In the genomic region with DNA sequence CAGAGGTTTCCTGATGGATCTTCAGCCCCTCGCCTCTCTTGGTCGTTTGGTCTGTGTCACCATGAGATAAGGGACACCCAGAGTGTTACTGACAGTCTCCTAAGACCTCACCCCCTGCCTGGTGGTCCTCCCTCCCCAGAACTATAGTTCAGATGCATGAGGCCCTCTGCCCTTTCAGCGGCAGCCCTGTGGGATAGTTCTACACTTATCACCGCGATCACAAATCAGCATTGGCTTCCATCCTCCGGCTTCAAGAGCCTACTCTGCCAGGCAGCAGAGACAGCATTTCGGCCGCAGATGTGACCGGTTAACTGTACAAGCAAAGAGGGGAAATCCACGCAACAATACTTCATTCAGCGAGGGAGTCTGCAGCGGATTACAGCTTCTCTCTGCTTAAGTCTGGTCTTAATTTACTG, we compare ENCODE assay signal across 8 mouse cellular contexts.
DNase-seq lines count a peak whose midpoint lies in the region; ATAC-seq and TF ChIP-seq lines count a peak whose summit lies in the region.

No protein-coding gene starts in this region.

- H3K9me3 ChIP-seq in kidney, postnatal 0 days (replicated peaks; ENCODE audit: low read length) = no peaks in the 10 kb centered on the region
- no peaks in the 10 kb centered on the region for H3K9me3 ChIP-seq in forebrain, embryonic 14.5 days (replicated peaks; ENCODE audit: control insufficient read depth, low read length)
- H3K9me3 ChIP-seq in liver, embryonic 12.5 days (replicated peaks) = no peaks in the 10 kb centered on the region
- no peaks in the 10 kb centered on the region for H3K9me3 ChIP-seq in neural tube, embryonic 15.5 days (replicated peaks)

- H3K9ac ChIP-seq in kidney, postnatal 0 days (ENCODE audit: low read depth, low read length) = no peak overlapping the region
- H3K9ac ChIP-seq in forebrain, embryonic 14.5 days (ENCODE audit: low read length) = peak overlapping the region; percentile 50; the same call in 1 of the 2 replicates
- no peak overlapping the region for H3K9ac ChIP-seq in liver, embryonic 12.5 days
- no peak overlapping the region for H3K9ac ChIP-seq in neural tube, embryonic 15.5 days (replicated peaks)

- TF ChIP-seq CTCF in kidney, postnatal 0 days (IDR thresholded peaks at IDR 0.05; ENCODE audit: low read depth) = no peak

- no peaks in the 10 kb centered on the region for H3K27me3 ChIP-seq in kidney, postnatal 0 days (ENCODE audit: insufficient read depth, low read length)
- H3K27me3 ChIP-seq in forebrain, embryonic 14.5 days (replicated peaks; ENCODE audit: control insufficient read depth, insufficient read depth, low read length) = no peaks in the 10 kb centered on the region
- no peaks in the 10 kb centered on the region for H3K27me3 ChIP-seq in liver, embryonic 12.5 days (replicated peaks)
- no peaks in the 10 kb centered on the region for H3K27me3 ChIP-seq in neural tube, embryonic 15.5 days (replicated peaks)

- no peaks in the 10 kb centered on the region for H3K36me3 ChIP-seq in kidney, postnatal 0 days (ENCODE audit: insufficient read depth, low read length)
- no peaks in the 10 kb centered on the region for H3K36me3 ChIP-seq in forebrain, embryonic 14.5 days (ENCODE audit: control insufficient read depth, insufficient read depth, low read length)
- no peaks in the 10 kb centered on the region for H3K36me3 ChIP-seq in liver, embryonic 12.5 days
- H3K36me3 ChIP-seq in neural tube, embryonic 15.5 days = no peaks in the 10 kb centered on the region

- peak overlapping the region; percentile 12; the same call in 1 of the 2 replicates for H3K4me2 ChIP-seq in kidney, postnatal 0 days (ENCODE audit: low read length)
- peak overlapping the region; percentile 14; the same call in 1 of the 2 replicates for H3K4me2 ChIP-seq in forebrain, embryonic 14.5 days (ENCODE audit: low read length)
- peak overlapping the region; percentile 43 for H3K4me2 ChIP-seq in liver, embryonic 12.5 days
- H3K4me2 ChIP-seq in neural tube, embryonic 15.5 days = peak overlapping the region; percentile 38

- no peak for DNase-seq in kidney, postnatal 0 days (ENCODE audit: low spot score)
- DNase-seq in kidney, postnatal 36 days = no peak
- peak; percentile 35 for DNase-seq in forebrain, embryonic 14.5 days (ENCODE audit: low spot score)
- DNase-seq in urinary bladder, postnatal 10 days (ENCODE audit: low spot score) = no peak
- DNase-seq in ovary, postnatal 36 days (ENCODE audit: low spot score) = no peak
- DNase-seq in right cerebral cortex, postnatal 25 days = no peak

- no peak for ATAC-seq in kidney, postnatal 0 days (replicated peaks; ENCODE audit: low FRiP score, low read depth)
- ATAC-seq in forebrain, embryonic 14.5 days = no peak
- ATAC-seq in liver, embryonic 12.5 days = peak; percentile 75
- ATAC-seq in neural tube, embryonic 15.5 days (ENCODE audit: low FRiP score) = no peak; the same call in 1 of the 2 replicates

- no peak overlapping the region for H3K27ac ChIP-seq in kidney, postnatal 0 days
- H3K27ac ChIP-seq in forebrain, embryonic 14.5 days (ENCODE audit: low read depth, low read length) = no peak overlapping the region
- H3K27ac ChIP-seq in liver, embryonic 12.5 days = no peak overlapping the region
- no peak overlapping the region for H3K27ac ChIP-seq in neural tube, embryonic 15.5 days (replicated peaks)

- 34% methylated on average over 12 of the region's 12 CpGs for WGBS in kidney, postnatal 0 days
- WGBS in forebrain, embryonic 14.5 days = 10% methylated on average over 12 of the region's 12 CpGs
- WGBS in liver, embryonic 12.5 days (ENCODE audit: insufficient replicate concordance) = 12% methylated on average over 12 of the region's 12 CpGs
- WGBS in neural tube, embryonic 15.5 days = 14% methylated on average over 12 of the region's 12 CpGs

- 0 out of 2 replicates have a peak, but pooled peaks cover 6% of the 10 kb centered on the region for H3K4me1 ChIP-seq in kidney, postnatal 0 days (replicated peaks; ENCODE audit: insufficient read depth, low read length)
- peaks cover 10% of the 10 kb centered on the region; the same call in 1 of the 2 replicates for H3K4me1 ChIP-seq in forebrain, embryonic 14.5 days (ENCODE audit: control insufficient read depth, insufficient read depth, low read length)
- 0 out of 2 replicates have a peak, but pooled peaks cover 10% of the 10 kb centered on the region for H3K4me1 ChIP-seq in liver, embryonic 12.5 days
- H3K4me1 ChIP-seq in neural tube, embryonic 15.5 days = peaks cover 9% of the 10 kb centered on the region

- no peak overlapping the region for H3K4me3 ChIP-seq in kidney, postnatal 0 days (replicated peaks; ENCODE audit: low read depth, low read length)
- H3K4me3 ChIP-seq in forebrain, embryonic 14.5 days (ENCODE audit: low read depth, low read length) = no peak overlapping the region
- H3K4me3 ChIP-seq in liver, embryonic 12.5 days = no peak overlapping the region
- no peak overlapping the region for H3K4me3 ChIP-seq in neural tube, embryonic 15.5 days (replicated peaks)
